Mouse (Mus musculus) bone marrow macrophage, adult 2 months (primary cell): ENCODE measurements around the gene Ina. TPM values are rescaled to one million over a fixed set of nuclear protein-coding genes. Genes with fewer than 3 reads are reported as not detected.

Experiments
- H3K27ac ChIP-seq: 2 replicates; pipeline ENCODE4 v1.5.1; 2012; ENCODE audit warnings: low read depth, low read length; ENCODE audit not compliant: insufficient read depth
- H3K4me1 ChIP-seq: 2 replicates; pipeline ENCODE4 v1.6.1; 2012; ENCODE audit warnings: low read length; ENCODE audit not compliant: control insufficient read depth, insufficient read depth
- H3K4me3 ChIP-seq: 2 replicates; pipeline ENCODE4 v1.5.1; 2012; ENCODE audit warnings: mild to moderate bottlenecking, low read length, moderate library complexity; ENCODE audit not compliant: insufficient read depth
- CTCF ChIP-seq: IDR thresholded peaks from 2 replicates; pipeline ENCODE4 v1.5.1; 2012; ENCODE audit warnings: low read depth, mild to moderate bottlenecking, low read length, moderate library complexity
- POLR2A ChIP-seq: IDR thresholded peaks from 2 replicates; pipeline ENCODE4 v1.6.1; 2012; ENCODE audit warnings: mild to moderate bottlenecking, low read depth, low read length, borderline replicate concordance
- polyA plus RNA-seq: library from polyadenylated mRNA; stranded (reverse); fragments of >200 nt; gene quantifications from 2 replicates; pipeline ENCODE4 v1.2.4, GENCODE M21; 2012; ENCODE audit not compliant: missing spikeins, insufficient read depth, insufficient read length

Ina gene
- polyA plus RNA-seq: not detected in 2 replicates

DNA sequence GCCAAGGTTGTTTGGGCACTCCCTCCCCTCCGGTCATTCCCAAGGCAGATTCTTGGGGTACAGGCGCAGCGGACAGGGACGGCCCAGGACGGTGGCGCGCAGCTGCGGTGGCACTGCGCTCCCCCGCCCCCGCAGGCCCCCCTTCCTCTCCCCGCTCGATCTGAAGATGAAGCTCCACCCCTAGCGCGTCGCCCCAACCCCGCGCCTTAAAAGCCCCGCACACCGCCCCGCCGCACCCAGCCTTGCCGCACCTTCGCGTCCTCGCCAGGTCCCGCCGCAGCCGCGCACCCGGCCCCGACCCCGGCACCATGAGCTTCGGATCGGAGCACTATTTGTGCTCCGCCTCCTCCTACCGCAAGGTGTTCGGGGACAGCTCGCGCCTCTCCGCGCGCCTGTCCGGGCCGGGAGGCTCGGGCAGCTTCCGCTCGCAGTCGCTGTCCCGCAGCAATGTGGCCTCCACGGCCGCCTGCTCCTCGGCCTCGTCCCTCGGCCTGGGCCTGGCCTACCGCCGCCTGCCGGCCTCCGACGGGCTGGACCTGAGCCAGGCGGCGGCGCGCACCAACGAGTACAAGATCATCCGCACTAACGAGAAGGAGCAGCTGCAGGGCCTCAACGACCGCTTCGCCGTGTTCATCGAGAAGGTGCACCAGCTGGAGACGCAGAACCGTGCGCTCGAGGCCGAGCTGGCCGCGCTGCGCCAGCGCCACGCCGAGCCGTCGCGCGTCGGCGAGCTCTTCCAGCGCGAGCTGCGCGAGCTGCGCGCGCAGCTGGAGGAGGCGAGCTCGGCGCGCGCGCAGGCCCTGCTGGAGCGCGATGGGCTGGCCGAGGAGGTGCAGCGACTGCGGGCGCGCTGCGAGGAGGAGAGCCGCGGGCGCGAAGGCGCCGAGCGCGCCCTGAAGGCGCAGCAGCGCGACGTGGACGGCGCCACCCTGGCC is at the start of gene Ina, which contains the start of gene Nt5c2:
TSS of gene Ina (plus strand) at position 252 of the 935 bp plus-strand sequence.
TSS of gene Nt5c2 (minus strand) at position 707 of the 935 bp plus-strand sequence.
- Histone ChIP-seq H3K4me1 (peaks cover 5% of the 10 kb centered on the region; the same call in 1 of the 2 replicates), H3K27ac (no peak within 1 kb of the TSS), H3K4me3 (peak within 1 kb of the TSS; percentile 66)
- TF ChIP-seq POLR2A (no peak), CTCF (no peak)

DNA sequence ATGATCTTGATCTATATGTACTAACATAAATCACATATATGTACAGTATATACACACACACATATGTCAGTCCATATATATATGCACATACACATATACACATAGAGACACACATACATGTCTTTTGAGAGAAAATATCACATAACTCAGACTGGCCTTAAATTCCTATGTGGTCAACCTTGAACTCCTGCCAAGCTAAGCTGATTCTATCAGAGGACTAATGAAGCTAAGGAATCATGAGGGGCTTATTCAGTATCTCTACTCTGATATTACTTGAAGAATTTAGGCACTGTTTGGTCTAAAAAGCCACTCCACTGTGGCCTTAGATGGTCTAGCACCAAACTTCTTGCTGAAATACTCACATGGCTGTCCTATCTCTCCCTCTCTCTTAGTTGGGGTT is 49.0 kb upstream of the Ina start:
- peaks cover 39% of the 10 kb centered on the region for H3K4me1 ChIP-seq
- H3K4me3 ChIP-seq: no peak overlapping the region
- TF ChIP-seq POLR2A (no peak), CTCF (no peak)
- H3K27ac ChIP-seq: no peak overlapping the region

DNA sequence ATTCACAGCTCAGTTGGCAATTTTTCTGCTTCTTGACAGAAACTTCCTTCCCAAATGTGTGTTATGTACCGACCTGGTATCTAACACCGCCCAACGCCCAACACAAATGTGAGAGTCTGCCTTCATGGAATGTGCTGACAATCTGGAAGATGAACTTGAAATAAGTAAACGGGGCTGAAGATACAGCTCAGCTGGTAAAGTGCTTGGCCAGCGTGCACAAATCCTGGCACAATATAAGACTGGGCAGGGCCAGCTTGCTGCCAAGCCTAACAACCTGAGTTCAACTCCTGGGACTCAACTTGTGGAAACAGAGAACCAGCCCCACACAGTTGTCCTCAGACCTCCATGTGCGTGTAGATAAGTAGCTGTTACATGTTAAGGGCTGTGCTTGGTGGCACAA is 48.2 kb upstream of the Ina start:
- TF ChIP-seq CTCF (no peak), POLR2A (no peak)

DNA sequence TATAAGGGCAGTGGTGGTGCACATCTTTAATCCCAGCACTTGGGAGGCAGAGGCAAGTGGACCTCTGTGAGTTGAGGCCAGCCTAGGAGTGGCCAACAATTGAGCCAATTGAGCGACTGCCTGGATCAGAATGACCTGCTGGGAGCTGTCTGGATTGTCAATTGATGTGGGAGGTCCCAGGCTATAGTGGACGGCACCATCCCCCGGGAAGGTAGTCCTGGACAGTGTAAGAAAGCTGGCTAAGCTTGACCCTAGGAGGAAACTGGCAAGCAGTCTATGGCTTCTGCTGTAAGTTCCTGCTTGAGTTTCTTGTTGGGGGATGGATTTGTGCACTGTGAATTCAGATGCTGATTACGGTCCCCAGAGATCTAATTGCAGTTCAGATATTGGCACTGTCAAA is 46.6 kb upstream of the Ina start:
- Histone ChIP-seq H3K27ac (no peak overlapping the region), H3K4me1 (peaks cover 50% of the 10 kb centered on the region), H3K4me3 (no peak overlapping the region)
- TF ChIP-seq CTCF (no peak), POLR2A (no peak)

More for the DNA sequence above, 48.2 kb upstream of the Ina start:
- no peak overlapping the region for H3K27ac ChIP-seq
- H3K4me3 ChIP-seq: no peak overlapping the region
- peaks cover 46% of the 10 kb centered on the region for H3K4me1 ChIP-seq

DNA sequence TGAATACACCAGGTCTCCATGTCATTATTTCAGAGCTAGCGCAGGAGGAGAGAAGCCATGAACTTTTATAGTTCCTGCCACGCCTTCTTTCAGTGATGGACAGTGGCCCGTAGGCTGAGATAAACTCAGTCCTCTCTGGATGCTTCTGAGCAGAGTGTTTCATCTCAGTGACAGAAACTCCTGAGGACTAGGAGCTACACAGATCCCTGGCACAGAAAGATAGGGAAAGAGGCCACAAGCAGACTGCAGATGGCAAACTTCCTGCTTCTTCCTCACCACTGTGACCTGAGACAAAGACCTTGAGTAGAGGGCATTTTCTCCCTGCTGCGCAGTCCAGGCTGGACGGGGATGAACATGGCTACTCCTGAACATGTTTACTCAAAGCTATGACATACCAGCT is 45.7 kb upstream of the Ina start:
- H3K27ac ChIP-seq: peak overlapping the region; percentile 80
- TF ChIP-seq POLR2A: no peak
- TF ChIP-seq CTCF: no peak
- H3K4me3 ChIP-seq: 0 out of 2 replicates have a peak overlapping the region, but pooled peaks have one; percentile 19
- peaks cover 40% of the 10 kb centered on the region for H3K4me1 ChIP-seq

DNA sequence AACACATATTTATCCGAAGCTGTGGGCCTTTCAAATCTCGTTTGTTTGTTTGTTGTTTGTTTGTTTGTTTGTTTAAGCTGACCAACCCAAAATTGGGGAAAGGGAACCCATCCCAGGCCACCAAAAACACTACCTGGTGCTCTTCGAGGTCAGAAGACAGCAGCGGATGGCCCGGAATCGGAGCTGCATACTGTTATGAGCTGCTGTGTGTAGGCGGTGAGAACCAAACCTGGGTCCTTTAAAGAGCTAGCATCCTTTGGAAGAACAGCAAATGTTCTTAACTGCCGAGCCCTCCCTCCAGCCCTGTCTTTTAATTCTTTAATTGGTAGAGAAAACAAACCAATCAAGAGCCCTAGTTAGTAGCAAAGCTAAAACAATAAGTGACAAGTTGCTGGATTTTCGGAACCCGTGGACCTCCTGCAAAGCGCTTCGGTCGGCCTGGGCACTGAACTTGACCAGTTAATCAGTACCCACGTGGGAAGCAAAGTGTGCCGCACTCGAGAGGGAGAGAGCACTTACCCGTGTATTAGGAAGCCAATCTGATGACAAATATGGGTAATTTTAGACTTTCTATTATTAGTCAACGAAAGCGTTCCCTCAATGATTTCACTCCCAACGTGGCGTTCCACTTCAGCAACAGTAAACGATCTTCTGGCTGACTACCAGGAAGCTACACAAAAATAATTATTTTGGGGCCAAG is 45.1 kb upstream of the Ina start:
- no peak for TF ChIP-seq POLR2A
- TF ChIP-seq CTCF: no peak; the same call in 1 of the 2 replicates
- Histone ChIP-seq H3K27ac (peak overlapping the region; percentile 80), H3K4me3 (peak overlapping the region; percentile 31), H3K4me1 (peaks cover 40% of the 10 kb centered on the region)

DNA sequence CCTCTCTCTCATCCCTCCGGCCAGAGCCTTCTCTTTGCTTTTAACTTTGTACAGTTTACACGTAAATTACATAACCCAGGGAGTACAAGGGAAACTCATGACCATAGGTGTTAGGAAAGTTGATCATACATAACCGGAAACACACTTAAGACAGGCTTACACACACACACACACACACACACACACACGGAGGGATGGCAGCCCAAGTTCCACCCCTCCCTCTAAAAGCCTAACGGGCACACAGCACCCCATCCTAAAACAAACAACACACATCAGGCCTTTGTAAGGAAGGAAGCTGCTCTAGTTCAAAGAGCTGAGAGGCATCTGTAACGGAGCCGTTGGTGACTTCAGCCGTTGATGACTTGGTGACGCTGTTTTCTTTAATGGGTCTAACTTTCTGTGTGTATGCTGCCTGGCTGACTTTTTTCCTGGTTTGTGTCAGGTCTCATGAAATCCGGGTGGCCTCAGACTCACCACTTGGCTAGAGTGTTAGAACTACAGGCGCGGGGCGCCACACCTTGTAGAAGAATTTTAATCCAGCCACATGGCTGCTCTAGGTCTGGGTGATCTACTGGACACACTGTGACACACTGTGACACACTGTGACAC is 44.3 kb upstream of the Ina start:
- Histone ChIP-seq H3K4me1 (peaks cover 40% of the 10 kb centered on the region), H3K4me3 (peak overlapping the region; percentile 31), H3K27ac (peak overlapping the region; percentile 80)
- TF ChIP-seq CTCF: no peak
- TF ChIP-seq POLR2A: no peak

DNA sequence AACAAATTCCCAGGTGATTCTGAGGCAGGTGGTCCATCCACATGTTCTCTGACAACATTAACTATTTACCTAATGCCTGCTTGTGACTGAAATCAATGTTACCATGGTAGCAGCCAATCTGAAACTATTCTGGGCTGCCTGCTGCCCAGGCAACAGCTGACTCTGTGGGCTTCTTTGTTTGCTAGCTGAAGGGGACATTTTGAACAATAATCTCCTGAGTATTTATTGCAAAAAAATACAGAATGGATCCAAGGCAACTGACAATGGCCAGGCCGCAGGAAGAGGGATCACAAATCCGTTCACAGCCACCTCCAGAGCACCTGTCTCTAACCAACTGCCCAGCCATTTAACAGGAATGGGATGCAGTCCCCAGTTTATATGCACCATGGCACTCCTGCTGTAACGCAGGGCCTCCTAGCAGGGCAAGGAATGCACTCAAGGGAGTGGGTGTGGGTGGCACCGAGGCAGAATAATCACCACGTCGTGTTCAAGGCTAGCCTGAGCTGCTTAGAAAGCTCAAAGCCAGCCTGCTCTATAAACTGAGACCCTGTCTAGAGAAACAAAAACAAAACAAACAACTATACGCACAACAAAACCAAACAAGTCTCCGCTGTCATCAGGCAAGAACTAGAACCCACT is 43.3 kb upstream of the Ina start:
- Histone ChIP-seq H3K4me3 (no peak overlapping the region), H3K27ac (no peak overlapping the region), H3K4me1 (peaks cover 44% of the 10 kb centered on the region)
- TF ChIP-seq CTCF: no peak
- TF ChIP-seq POLR2A: no peak

DNA sequence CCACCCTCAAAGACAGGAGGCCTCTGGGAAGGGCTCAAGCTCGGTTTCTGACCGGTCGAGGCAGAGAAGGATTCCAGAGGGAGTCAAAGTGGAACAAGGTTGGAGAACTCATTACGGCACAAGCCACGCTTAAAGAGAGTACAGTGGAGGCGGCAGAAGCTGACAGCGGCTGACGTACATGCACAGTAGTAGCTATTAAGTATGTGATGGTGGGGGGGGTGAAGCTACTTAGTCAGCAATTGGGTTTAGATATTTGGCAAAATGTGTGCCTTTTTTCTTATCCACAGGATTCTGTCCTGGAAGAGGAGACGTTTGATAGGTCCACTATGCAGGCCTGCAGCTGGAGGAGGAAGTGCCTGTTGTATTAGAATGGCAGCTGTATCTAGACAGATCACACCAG is 42.8 kb upstream of the Ina start:
- no peak for TF ChIP-seq POLR2A
- no peak for TF ChIP-seq CTCF
- no peak overlapping the region for H3K27ac ChIP-seq
- peaks cover 44% of the 10 kb centered on the region for H3K4me1 ChIP-seq
- no peak overlapping the region for H3K4me3 ChIP-seq

DNA sequence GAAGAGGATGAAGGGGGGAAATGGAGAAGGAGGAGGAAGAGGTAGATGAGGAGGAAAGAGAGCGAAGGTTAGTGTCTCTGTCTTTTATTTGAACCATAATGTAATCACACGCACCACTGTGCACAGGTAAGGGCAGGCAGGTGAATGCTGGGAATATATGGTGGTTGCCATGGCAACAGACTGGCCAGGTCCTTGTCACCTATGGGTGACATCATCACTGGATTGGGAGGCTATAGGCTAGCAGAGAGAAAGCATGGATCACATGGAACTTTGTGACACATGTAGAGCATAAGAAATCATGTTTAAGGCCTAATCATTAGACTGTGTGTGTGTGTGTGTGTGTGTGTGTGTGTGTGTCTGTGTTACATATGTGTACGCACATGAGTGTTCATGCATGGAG is 42.3 kb upstream of the Ina start:
- TF ChIP-seq POLR2A: no peak
- TF ChIP-seq CTCF: no peak
- H3K27ac ChIP-seq: no peak overlapping the region
- H3K4me3 ChIP-seq: no peak overlapping the region
- peaks cover 44% of the 10 kb centered on the region for H3K4me1 ChIP-seq
